Mouse (Mus musculus): ENCODE measurements around the gene Gm14296.
"Not testable (repeated sequence)": the region's sequence is repeated elsewhere in the genome, so short reads cannot be mapped to it uniquely, and the experiment has no call there.

The Gm14296 gene

GRCm38 (mm10) chr2:176927709-176928108 lies at the start of gene Gm14296:
Gm14296 (minus strand) TSS chr2:176927809.
- not testable (repeated sequence) for DNase-seq (ENCODE audit: low spot score in 2 of 2)

GRCm38 (mm10) chr2:176905464-176905863 lies 22.1 kb downstream of the Gm14296 start:
- not testable (repeated sequence) for DNase-seq (ENCODE audit: low spot score in 2 of 2)

Measured in right cerebral cortex, postnatal 36 days (tissue).